Mouse (Mus musculus): Measurements from ENCODE around the gene Dppa5a. TPM values are rescaled to one million over a fixed set of nuclear protein-coding genes. Genes with fewer than 3 reads are reported as not detected.
A peak's percentile ranks its signal among the peaks of the same experiment; 100 is the strongest.
"Not testable (repeated sequence)": the region's sequence is repeated elsewhere in the genome, so short reads cannot be mapped to it uniquely, and the experiment has no call there.

The Dppa5a gene
- polyA plus RNA-seq, 1 experiment = 0.47 TPM

GRCm38 (mm10) chr9:78340324-78340723 lies 27.7 kb downstream of the Dppa5a start:
- not testable (repeated sequence) for H3K4me1 ChIP-seq (ENCODE audit: control insufficient read depth, insufficient read depth, low read length); H3K27ac ChIP-seq (ENCODE audit: control insufficient read depth, insufficient read depth, low read depth, low read length); H3K36me3 ChIP-seq (ENCODE audit: control insufficient read depth, insufficient read depth, low read length); H3K4me3 ChIP-seq (ENCODE audit: control insufficient read depth, low read depth, low read length); H3K27me3 ChIP-seq (ENCODE audit: control insufficient read depth, insufficient read depth, low read length)
- TF ChIP-seq CTCF (IDR thresholded peaks at IDR 0.05; ENCODE audit: control insufficient read depth, insufficient read depth, insufficient replicate concordance, low read depth, low read length) = peak; percentile 81

- not testable (repeated sequence) for H3K27me3 ChIP-seq (ENCODE audit: control insufficient read depth, insufficient read depth, low read length); H3K27ac ChIP-seq (ENCODE audit: control insufficient read depth, insufficient read depth, low read depth, low read length); H3K36me3 ChIP-seq (ENCODE audit: control insufficient read depth, insufficient read depth, low read length); H3K4me1 ChIP-seq (ENCODE audit: control insufficient read depth, insufficient read depth, low read length); H3K4me3 ChIP-seq (ENCODE audit: control insufficient read depth, low read depth, low read length)
These were observed 30.9 kb downstream of the Dppa5a start for GRCm38 (mm10) chr9:78337050-78337449.

- H3K4me1 ChIP-seq (ENCODE audit: control insufficient read depth, insufficient read depth, low read length); H3K36me3 ChIP-seq (ENCODE audit: control insufficient read depth, insufficient read depth, low read length); H3K27me3 ChIP-seq (ENCODE audit: control insufficient read depth, insufficient read depth, low read length); H3K4me3 ChIP-seq (ENCODE audit: control insufficient read depth, low read depth, low read length); H3K27ac ChIP-seq (ENCODE audit: control insufficient read depth, insufficient read depth, low read depth, low read length): not testable (repeated sequence)
These were observed 40.7 kb downstream of the Dppa5a start, which contains the start of gene Omt2b for GRCm38 (mm10) chr9:78327289-78327688. Gene Omt2b (plus strand): TSS chr9:78327589.

GRCm38 (mm10) chr9:78319499-78319898 lies 48.5 kb downstream of the Dppa5a start:
- no peaks in the 10 kb centered on the region for H3K4me1 ChIP-seq (ENCODE audit: control insufficient read depth, insufficient read depth, low read length)
- no peak overlapping the region for H3K4me3 ChIP-seq (ENCODE audit: control insufficient read depth, low read depth, low read length)
- no peaks in the 10 kb centered on the region for H3K36me3 ChIP-seq (ENCODE audit: control insufficient read depth, insufficient read depth, low read length)
- no peak overlapping the region for H3K27ac ChIP-seq (ENCODE audit: control insufficient read depth, insufficient read depth, low read depth, low read length)
- no peak for TF ChIP-seq POLR2A (IDR thresholded peaks at IDR 0.05; ENCODE audit: control insufficient read depth, low read depth, low read length)
- TF ChIP-seq CTCF (IDR thresholded peaks at IDR 0.05; ENCODE audit: control insufficient read depth, insufficient read depth, insufficient replicate concordance, low read depth, low read length) = no peak
- H3K27me3 ChIP-seq (ENCODE audit: control insufficient read depth, insufficient read depth, low read length) = no peaks in the 10 kb centered on the region

Other genes with a start within 250 kb of the Dppa5a start
- gene Gsta4, start 185.4 kb downstream of the Dppa5a start, polyA plus RNA-seq (2012; rRNA removed) = 29.3 and 38.7 TPM in 2 replicates
- gene Gsta1, start 137.5 kb downstream of the Dppa5a start, polyA plus RNA-seq (2012; rRNA removed) = 0.18 TPM in 1 of 2 replicates, not detected in the other
- not detected in 2 replicates for gene Gm3776, start 111.0 kb downstream of the Dppa5a start, polyA plus RNA-seq (2012; rRNA removed)
- not detected in 2 replicates for gene Gm10639, start 78.3 kb downstream of the Dppa5a start, polyA plus RNA-seq (2012; rRNA removed)
- not detected in 2 replicates for gene Omt2a, start 53.4 kb downstream of the Dppa5a start, polyA plus RNA-seq (2012; rRNA removed)
- gene Omt2b, start 40.6 kb downstream of the Dppa5a start, polyA plus RNA-seq (2012; rRNA removed) = not detected in 2 replicates
- 8.7 and 12.8 TPM in 2 replicates for gene Gsta2, start 12.4 kb downstream of the Dppa5a start, polyA plus RNA-seq (2012; rRNA removed)
- not detected in 2 replicates for gene Ooep, start 10.5 kb upstream of the Dppa5a start, polyA plus RNA-seq (2012; rRNA removed)
- gene Ddx43, start 27.6 kb upstream of the Dppa5a start, polyA plus RNA-seq (2012; rRNA removed) = 3.0 and 4.0 TPM in 2 replicates
- 0.09 and 0.10 TPM in 2 replicates for gene Cgas, start 75.1 kb upstream of the Dppa5a start, polyA plus RNA-seq (2012; rRNA removed)
- gene Mto1, start 80.0 kb upstream of the Dppa5a start, polyA plus RNA-seq (2012; rRNA removed) = 11.5 and 12.3 TPM in 2 replicates
- gene Gm17324, start 80.6 kb upstream of the Dppa5a start, polyA plus RNA-seq (2012; rRNA removed) = 3.4 and 3.7 TPM in 2 replicates
- 2,003 and 2,102 TPM in 2 replicates for gene Eef1a1, start 121.0 kb upstream of the Dppa5a start, polyA plus RNA-seq (2012; rRNA removed)
- gene Slc17a5, start 219.9 kb upstream of the Dppa5a start, polyA plus RNA-seq (2012; rRNA removed) = 1.9 and 2.2 TPM in 2 replicates
- 6.1 and 7.6 TPM in 2 replicates for gene Cd109, start 247.4 kb upstream of the Dppa5a start, polyA plus RNA-seq (2012; rRNA removed)